Mouse (Mus musculus) brain, adult 10 weeks (tissue): ENCODE measurements around the gene Papss1. TPM values are rescaled to one million over a fixed set of nuclear protein-coding genes. Genes with fewer than 3 reads are reported as not detected.

ENCODE experiments used
- polyA plus RNA-seq: library from polyadenylated mRNA; stranded (reverse); fragments of 350-450 nt; fragmentation: Illumina TruSeq; extraction: RNeasy Lipid Tissue Mini Kit (QIAGEN cat#74804); gene quantifications from one replicate; pipeline ENCODE4 v1.2.3, GENCODE M21; 2015; ENCODE audit warnings: low read depth, low replicate concordance

The Papss1 gene
- polyA plus RNA-seq: 65.8 TPM

GRCm38 (mm10) chr3:131564430-131565256 lies at the start of gene Papss1:
Gene Papss1, plus strand, starts transcription at chr3:131564768.

Other genes starting within 250 kb of the Papss1 start
- 1.9 TPM for gene Sgms2, start 73.4 kb upstream of the Papss1 start, polyA plus RNA-seq